Mouse (Mus musculus) bone marrow, adult 2 months (tissue): ENCODE data around the gene Asb18.

Experiments
- CTCF ChIP-seq: fragments of 200-500 bp; IDR thresholded peaks from 2 replicates; pipeline ENCODE4 v1.5.1; 2011; ENCODE audit warnings: low read length, control low read depth; ENCODE audit not compliant: control insufficient read depth, insufficient read depth
- POLR2A ChIP-seq: fragments of 200-500 bp; IDR thresholded peaks from 2 replicates; pipeline ENCODE4 v1.6.1; 2011; ENCODE audit warnings: low read depth, mild to moderate bottlenecking, control low read depth, low read length, borderline replicate concordance; ENCODE audit not compliant: control insufficient read depth

DNA sequence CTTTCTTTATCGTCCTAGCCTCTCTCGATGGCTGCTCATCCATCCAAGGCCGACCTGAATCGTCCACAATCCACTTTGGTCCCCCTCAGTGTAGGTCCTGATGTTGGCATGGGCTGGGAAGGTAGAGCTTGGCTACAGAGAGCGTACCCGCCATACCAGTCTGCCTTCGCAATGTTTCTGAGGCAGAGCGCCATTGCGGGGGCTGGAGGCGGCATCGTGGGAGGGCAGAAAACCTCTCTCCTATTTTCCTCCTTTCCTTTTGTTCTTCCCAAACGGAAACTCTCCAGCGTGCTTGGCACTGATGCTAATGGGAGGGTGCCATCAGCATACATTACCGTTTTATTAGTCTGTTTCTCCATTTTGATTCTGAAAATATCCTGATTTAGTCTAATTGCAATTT lies 7.8 kb downstream of the Asb18 start:
- TF ChIP-seq CTCF (no peak), POLR2A (no peak)
